Mouse (Mus musculus) lung, embryonic 16.5 days (tissue): ENCODE results near the gene Eef1e1. TPM values are rescaled to one million over a fixed set of nuclear protein-coding genes. Genes with fewer than 3 reads are reported as not detected.

ENCODE experiments used
- ATAC-seq: fragments of 200-750 bp; cut with Nextera tagmentation; 2 replicates; pipeline ENCODE4 v1.8.0; 2017; ENCODE audit warnings: low read depth, mild to moderate bottlenecking, moderate library complexity
- H3K27ac ChIP-seq: fragments of 300-500 bp; sonication (generic); 2 replicates; pipeline ENCODE4 v1.5.1; 2014; ENCODE audit warnings: mild to moderate bottlenecking, control low read depth, low read length
- H3K27me3 ChIP-seq: fragments of 300-500 bp; sonication (generic); 2 replicates; pipeline ENCODE4 v1.6.1; 2014; ENCODE audit warnings: low read depth, low read length, mixed read lengths; ENCODE audit not compliant: control insufficient read depth, insufficient read depth
- H3K36me3 ChIP-seq: fragments of 300-500 bp; sonication (generic); 2 replicates; pipeline ENCODE4 v1.6.1; 2014; ENCODE audit warnings: low read length; ENCODE audit not compliant: control insufficient read depth, insufficient read depth
- H3K4me1 ChIP-seq: fragments of 300-500 bp; sonication (generic); replicated peaks from 2 replicates; pipeline ENCODE4 v1.6.1; 2014; ENCODE audit warnings: low read length, mixed read lengths; ENCODE audit not compliant: control insufficient read depth, insufficient read depth
- H3K4me2 ChIP-seq: fragments of 300-500 bp; sonication (generic); 2 replicates; pipeline ENCODE4 v1.6.1; 2014; ENCODE audit warnings: low read depth, low read length, control low read depth
- H3K4me3 ChIP-seq: fragments of 300-500 bp; sonication (generic); 2 replicates; pipeline ENCODE4 v1.5.1; 2014; ENCODE audit warnings: mild to moderate bottlenecking, low read length, control low read depth
- H3K9ac ChIP-seq: fragments of 300-500 bp; sonication (generic); 2 replicates; pipeline ENCODE4 v1.6.1; 2014; ENCODE audit warnings: low read length, control low read depth
- H3K9me3 ChIP-seq: fragments of 300-500 bp; sonication (generic); 2 replicates; pipeline ENCODE4 v1.6.1; 2016; ENCODE audit warnings: low read length; ENCODE audit not compliant: control insufficient read depth
- WGBS: fragments of 180-500 bp; shearing (Covaris S2); extraction: QIAGEN DNeasy Blood & Tissue Kit; methylation state at CpG from one replicate; pipeline ENCODE4 v1.1.7; 2014; 5-methylcytosine and 5-hydroxymethylcytosine counted together
- polyA plus RNA-seq: library from polyadenylated mRNA; unstranded; fragments of >200 nt; fragmentation: Nextera tagmentation; extraction: Ambion mirVana; gene quantifications from 2 replicates; pipeline ENCODE4 v1.2.1, GENCODE M21; 2015

Gene Eef1e1
- polyA plus RNA-seq, 1 experiment from 2014 or later, result 37.7 TPM

DNA sequence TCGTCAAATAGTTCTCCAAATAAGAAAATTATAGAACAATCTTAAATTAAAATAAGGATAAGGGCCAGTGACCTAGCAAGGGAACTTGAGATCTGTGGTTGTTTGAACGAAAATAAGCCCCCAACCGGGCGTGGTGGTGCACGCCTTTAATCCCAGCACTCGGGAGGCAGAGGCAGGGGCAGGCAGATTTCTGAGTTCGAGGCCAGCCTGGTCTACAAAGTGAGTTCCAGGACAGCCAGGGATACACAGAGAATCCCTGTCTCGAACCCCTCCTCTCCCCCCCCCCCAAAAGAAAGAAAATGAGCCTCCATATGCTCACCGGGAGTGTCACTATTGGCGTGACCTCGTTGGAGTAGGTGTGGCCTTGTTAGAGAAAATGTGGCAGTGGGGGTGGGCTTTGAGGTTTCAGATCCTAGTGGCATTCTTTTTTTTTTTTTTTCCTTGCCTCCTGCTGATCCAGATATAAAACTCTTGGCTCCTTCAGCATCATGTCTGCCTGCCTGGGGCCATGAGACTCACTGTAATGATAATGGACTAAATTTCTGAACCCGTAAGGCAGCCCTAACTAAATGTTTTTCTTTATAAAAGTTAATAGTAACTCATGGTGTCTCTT, 772 bp upstream of the Eef1e1 start:
- H3K27me3 ChIP-seq, result no peaks in the 10 kb centered on the region
- no peak overlapping the region for H3K4me3 ChIP-seq
- H3K27ac ChIP-seq, result no peak overlapping the region
- H3K36me3 ChIP-seq, result peaks cover 12% of the 10 kb centered on the region
- ATAC-seq, result no peak
- no peak overlapping the region for H3K9ac ChIP-seq
- 89% methylated on average over 12 of the region's 12 CpGs for WGBS
- H3K4me2 ChIP-seq, result no peak overlapping the region
- peaks cover 7% of the 10 kb centered on the region for H3K4me1 ChIP-seq
- 0 out of 2 replicates have a peak, but pooled peaks cover 5% of the 10 kb centered on the region for H3K9me3 ChIP-seq

DNA sequence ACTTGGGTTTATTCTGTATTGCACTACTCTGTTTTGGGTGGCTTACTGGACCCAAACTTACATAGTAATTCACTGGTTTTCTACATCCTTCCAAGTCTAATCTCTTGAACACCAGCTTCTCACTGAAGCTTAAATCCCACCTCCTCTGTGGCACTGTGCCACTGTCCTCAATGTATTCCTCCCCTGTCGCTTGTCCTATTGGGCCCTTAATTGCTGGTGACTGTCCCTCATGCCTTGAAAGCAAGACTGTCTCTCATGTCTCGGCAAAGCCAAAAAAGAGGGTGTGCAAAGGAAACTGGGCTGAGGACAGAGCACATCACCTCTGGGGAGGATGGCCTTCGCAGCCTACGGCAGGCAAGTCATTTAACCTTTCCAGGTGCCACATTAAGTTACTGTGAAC, 993 bp downstream of the Eef1e1 start:
- H3K27me3 ChIP-seq, result no peaks in the 10 kb centered on the region
- H3K4me3 ChIP-seq, result peak overlapping the region; percentile 94
- peaks cover 7% of the 10 kb centered on the region for H3K4me1 ChIP-seq
- peak overlapping the region; percentile 69 for H3K4me2 ChIP-seq
- no peak for ATAC-seq
- H3K9me3 ChIP-seq, result 0 out of 2 replicates have a peak, but pooled peaks cover 5% of the 10 kb centered on the region
- H3K36me3 ChIP-seq, result peaks cover 25% of the 10 kb centered on the region
- no peak overlapping the region for H3K27ac ChIP-seq
- 19% methylated on average over 4 of the region's 4 CpGs for WGBS
- H3K9ac ChIP-seq, result peak overlapping the region; percentile 94

DNA sequence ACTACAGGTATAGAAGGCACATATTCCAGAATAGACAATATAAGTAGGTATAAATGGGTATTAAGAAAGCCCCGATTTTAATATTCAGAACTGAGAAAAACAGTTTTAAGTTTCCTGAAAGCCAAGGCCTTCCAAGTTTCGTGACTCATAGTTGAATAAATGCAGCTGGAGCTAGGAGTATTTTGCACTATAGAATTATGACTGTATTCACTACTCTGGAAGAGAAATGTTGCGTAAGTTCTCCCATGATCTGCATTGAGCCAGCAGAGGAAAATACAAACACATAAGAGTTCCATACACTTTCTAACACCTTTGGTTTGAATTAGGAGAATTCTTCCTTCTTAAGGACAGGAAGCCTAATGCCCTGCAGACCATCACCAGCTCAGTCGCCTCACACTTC, 8.6 kb downstream of the Eef1e1 start:
- H3K9ac ChIP-seq, result no peak overlapping the region
- 93% methylated on average over 4 of the region's 4 CpGs for WGBS
- H3K4me1 ChIP-seq, result no peaks in the 10 kb centered on the region
- peaks cover 64% of the 10 kb centered on the region for H3K36me3 ChIP-seq
- no peak for ATAC-seq
- no peaks in the 10 kb centered on the region for H3K27me3 ChIP-seq
- no peak overlapping the region for H3K27ac ChIP-seq
- H3K9me3 ChIP-seq, result no peaks in the 10 kb centered on the region
- H3K4me3 ChIP-seq, result no peak overlapping the region
- no peak overlapping the region for H3K4me2 ChIP-seq

DNA sequence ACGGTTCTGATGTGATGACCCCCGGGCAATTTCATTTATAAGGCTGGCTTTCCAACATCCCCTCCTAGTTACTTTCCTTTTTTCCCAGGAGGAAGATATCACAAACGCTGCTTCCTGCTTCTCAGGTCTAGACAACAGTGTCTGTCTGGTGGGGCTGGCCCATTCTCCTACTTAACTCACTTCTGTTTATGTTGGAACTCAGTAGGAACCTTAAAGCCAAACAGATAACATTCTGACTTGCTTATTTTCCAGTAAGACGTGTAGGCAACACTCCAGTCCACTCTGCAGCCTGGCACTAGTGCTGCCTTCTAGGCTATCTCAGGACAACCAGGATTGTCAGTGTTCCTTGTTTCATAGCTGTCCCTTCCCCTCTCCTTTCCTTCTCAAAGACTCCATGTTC, 9.8 kb downstream of the Eef1e1 start:
- no peak overlapping the region for H3K27ac ChIP-seq
- peaks cover 64% of the 10 kb centered on the region for H3K36me3 ChIP-seq
- H3K4me2 ChIP-seq, result no peak overlapping the region
- no peak overlapping the region for H3K4me3 ChIP-seq
- H3K9ac ChIP-seq, result no peak overlapping the region
- WGBS, result 63% methylated on average over 4 of the region's 4 CpGs
- no peak for ATAC-seq
- no peaks in the 10 kb centered on the region for H3K27me3 ChIP-seq
- H3K9me3 ChIP-seq, result no peaks in the 10 kb centered on the region
- no peaks in the 10 kb centered on the region for H3K4me1 ChIP-seq

DNA sequence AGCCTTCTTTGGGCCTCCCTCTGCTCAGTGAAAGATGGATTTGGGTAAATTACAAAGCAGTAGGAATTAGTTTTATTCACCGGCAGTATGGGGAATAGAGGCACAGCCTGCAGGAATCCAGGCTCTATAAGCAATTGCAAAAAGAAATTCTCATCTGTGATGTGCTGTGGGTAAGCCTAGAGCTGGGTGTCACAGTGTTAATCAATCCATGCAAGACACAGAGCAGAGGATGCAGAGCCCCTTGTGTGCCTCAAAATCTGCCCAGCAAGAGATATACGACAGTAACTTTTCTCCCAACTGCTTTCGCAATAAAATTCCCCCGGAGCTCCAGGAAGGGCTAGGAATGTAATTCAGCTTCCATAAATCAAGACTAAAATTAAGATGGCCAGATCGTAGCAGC, 17.4 kb downstream of the Eef1e1 start:
- no peak overlapping the region for H3K27ac ChIP-seq
- no peaks in the 10 kb centered on the region for H3K9me3 ChIP-seq
- no peak overlapping the region for H3K4me2 ChIP-seq
- peaks cover 18% of the 10 kb centered on the region; the same call in 1 of the 2 replicates for H3K36me3 ChIP-seq
- no peak overlapping the region for H3K4me3 ChIP-seq
- H3K4me1 ChIP-seq, result no peaks in the 10 kb centered on the region
- 71% methylated on average over 5 of the region's 5 CpGs for WGBS
- no peaks in the 10 kb centered on the region for H3K27me3 ChIP-seq
- no peak overlapping the region for H3K9ac ChIP-seq
- ATAC-seq, result no peak

DNA sequence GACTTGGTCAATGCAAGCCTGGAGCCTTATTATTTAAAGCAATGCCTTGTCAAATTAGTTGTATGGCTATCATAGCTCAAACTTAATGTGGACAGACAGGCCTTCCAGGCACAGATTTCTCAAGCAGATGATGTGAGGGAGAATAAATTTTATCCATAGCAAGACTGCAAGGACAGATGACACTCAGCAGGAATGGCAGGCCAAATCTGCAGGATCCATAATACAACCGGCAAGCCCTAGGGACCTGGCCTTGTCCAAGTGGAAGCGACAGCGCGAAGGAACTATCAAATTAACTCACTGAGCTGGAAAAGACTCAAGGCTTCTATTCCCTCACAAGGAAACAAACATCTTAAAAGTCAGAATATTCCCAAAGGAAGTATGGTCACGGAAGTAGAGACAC, 17.9 kb downstream of the Eef1e1 start:
- ATAC-seq, result no peak
- Histone ChIP-seq H3K27ac (no peak overlapping the region), H3K27me3 (no peaks in the 10 kb centered on the region), H3K9ac (no peak overlapping the region), H3K4me1 (no peaks in the 10 kb centered on the region), H3K4me2 (no peak overlapping the region), H3K36me3 (peaks cover 18% of the 10 kb centered on the region; the same call in 1 of the 2 replicates), H3K4me3 (no peak overlapping the region), H3K9me3 (no peaks in the 10 kb centered on the region)
- WGBS, result 89% methylated on average over 5 of the region's 5 CpGs

DNA sequence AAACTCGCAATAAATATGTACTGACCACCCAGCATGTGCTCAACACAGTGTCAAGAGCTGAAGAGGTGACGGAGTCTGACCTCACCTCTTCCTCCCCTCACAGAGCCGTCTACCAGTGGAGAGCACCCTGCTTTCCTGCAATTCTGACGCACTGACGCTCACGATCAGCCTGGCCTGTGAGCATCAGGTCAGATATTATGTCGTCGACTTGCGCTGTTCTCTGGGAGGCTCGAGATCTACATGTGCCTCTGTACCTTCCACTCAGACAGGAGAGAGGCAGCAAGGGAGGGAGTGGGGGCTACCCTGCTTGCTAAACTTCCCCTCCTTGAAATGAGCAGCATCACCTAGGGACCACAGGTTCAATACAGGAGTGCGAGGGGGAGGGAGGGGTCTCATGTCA, 20.2 kb downstream of the Eef1e1 start:
- WGBS, result 73% methylated on average over 11 of the region's 11 CpGs
- ATAC-seq, result no peak
- Histone ChIP-seq H3K27ac (no peak overlapping the region), H3K27me3 (no peaks in the 10 kb centered on the region), H3K36me3 (peaks cover under 1% of the 10 kb centered on the region; the same call in 1 of the 2 replicates), H3K4me2 (no peak overlapping the region), H3K9ac (no peak overlapping the region), H3K9me3 (no peaks in the 10 kb centered on the region), H3K4me1 (peaks cover 3% of the 10 kb centered on the region; the same call in 1 of the 2 replicates), H3K4me3 (no peak overlapping the region)

DNA sequence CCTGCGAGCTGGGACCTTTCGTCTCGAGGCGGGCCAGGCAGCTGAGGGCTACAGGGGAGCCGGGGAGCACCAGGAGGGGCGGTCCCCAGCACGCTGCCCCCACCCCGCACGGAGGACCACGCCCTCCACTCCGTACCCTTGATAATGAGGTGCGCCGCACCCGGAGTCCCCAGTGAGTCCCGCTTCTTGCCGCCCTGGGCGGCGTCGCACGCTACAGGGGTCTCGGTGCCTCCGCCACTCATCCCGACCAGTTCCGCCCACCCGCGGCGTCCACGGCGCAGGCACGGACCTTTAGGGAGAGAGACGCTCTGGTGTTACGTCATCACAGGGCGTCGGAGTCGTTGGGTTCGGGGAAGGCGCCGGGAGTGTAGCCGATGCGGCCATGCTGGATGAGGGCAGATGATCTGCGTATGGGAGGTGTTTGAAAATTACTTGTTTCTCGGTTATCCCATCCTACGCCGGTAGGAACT, 24.0 kb downstream of the Eef1e1 start, which contains the start of gene Bloc1s5:
TSS of gene Bloc1s5 (minus strand) at position 310 of the 470 bp plus-strand sequence.
- Histone ChIP-seq H3K4me2 (peak within 1 kb of the TSS; percentile 60), H3K36me3 (no peaks in the 10 kb centered on the region), H3K9ac (peak within 1 kb of the TSS; percentile 74), H3K4me1 (peaks cover 3% of the 10 kb centered on the region; the same call in 1 of the 2 replicates), H3K27ac (peak within 1 kb of the TSS; percentile 43), H3K4me3 (peak within 1 kb of the TSS; percentile 67), H3K9me3 (no peaks in the 10 kb centered on the region), H3K27me3 (no peaks in the 10 kb centered on the region)
- under 1% methylated on average over 44 of the region's 44 CpGs for WGBS
- peak; percentile 97 for ATAC-seq

DNA sequence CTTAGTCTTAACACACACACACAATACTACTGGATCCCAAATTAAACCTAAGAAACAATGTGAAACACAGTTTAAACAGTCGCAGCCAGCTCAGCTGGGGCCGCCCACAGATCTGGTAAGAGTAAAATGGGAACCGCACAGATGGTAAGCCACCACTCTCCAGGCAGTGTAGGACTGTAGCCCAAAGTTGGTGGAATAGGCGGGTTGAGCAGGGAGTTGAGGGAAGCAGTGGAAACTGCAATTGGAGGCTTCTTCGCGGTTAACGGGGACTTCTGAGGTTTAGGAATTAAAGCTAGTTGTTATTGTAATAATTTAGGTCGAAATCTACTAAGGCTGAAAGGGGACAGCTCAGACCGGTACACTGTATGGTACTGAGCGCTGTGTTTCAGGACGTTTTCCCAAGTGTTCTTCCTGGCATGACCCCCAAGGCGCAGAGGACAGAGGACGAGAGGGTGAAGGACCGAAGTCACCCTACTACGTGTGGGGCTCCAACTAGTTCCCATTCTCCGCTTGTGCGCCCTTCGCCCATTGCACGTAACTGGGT, 24.5 kb downstream of the Eef1e1 start:
- Histone ChIP-seq H3K4me1 (peaks cover 3% of the 10 kb centered on the region; the same call in 1 of the 2 replicates), H3K36me3 (no peaks in the 10 kb centered on the region), H3K27ac (peak overlapping the region; percentile 43), H3K9me3 (no peaks in the 10 kb centered on the region), H3K4me3 (peak overlapping the region; percentile 67), H3K4me2 (peak overlapping the region; percentile 60), H3K27me3 (no peaks in the 10 kb centered on the region), H3K9ac (peak overlapping the region; percentile 74)
- WGBS, result under 1% methylated on average over 19 of the region's 19 CpGs
- ATAC-seq, result peak; percentile 77
